Mouse (Mus musculus) hindbrain, embryonic 14.5 days (tissue): ENCODE measurements around the gene 2010005H15Rik. TPM values are rescaled to one million over a fixed set of nuclear protein-coding genes. Genes with fewer than 3 reads are reported as not detected.
"Not testable (repeated sequence)": the region's sequence is repeated elsewhere in the genome, so short reads cannot be mapped to it uniquely, and the experiment has no call there.

Experiments
- ATAC-seq: fragments of 200-750 bp; cut with Nextera tagmentation; 2 replicates; pipeline ENCODE4 v1.8.0; 2017; ENCODE audit warnings: moderate number of reproducible peaks, mild to moderate bottlenecking, moderate TSS enrichment, moderate library complexity; ENCODE audit not compliant: low FRiP score
- DNase-seq: peaks from one replicate; pipeline ENCODE4 v3.0.0-alpha.2; 2015; ENCODE audit warnings: low spot score
- H3K27ac ChIP-seq: fragments of 300-500 bp; sonication (generic); 2 replicates; pipeline ENCODE4 v1.5.1; 2014; ENCODE audit warnings: mild to moderate bottlenecking, moderate library complexity
- H3K27me3 ChIP-seq: fragments of 300-500 bp; sonication (generic); 2 replicates; pipeline ENCODE4 v1.6.1; 2014; ENCODE audit warnings: mild to moderate bottlenecking, low read length, mixed read lengths; ENCODE audit not compliant: control insufficient read depth, insufficient read depth
- H3K36me3 ChIP-seq: fragments of 300-500 bp; sonication (generic); replicated peaks from 2 replicates; pipeline ENCODE4 v1.6.1; 2014; ENCODE audit not compliant: control insufficient read depth, insufficient read depth
- H3K4me1 ChIP-seq: fragments of 300-500 bp; sonication (generic); replicated peaks from 2 replicates; pipeline ENCODE4 v1.6.1; 2014; ENCODE audit warnings: antibody characterized with exemption, low read length, mixed read lengths; ENCODE audit not compliant: control insufficient read depth, insufficient read depth
- H3K4me2 ChIP-seq: fragments of 300-500 bp; sonication (generic); replicated peaks from 2 replicates; pipeline ENCODE4 v1.6.1; 2014; ENCODE audit warnings: mild to moderate bottlenecking, moderate library complexity
- H3K4me3 ChIP-seq: fragments of 300-500 bp; sonication (generic); replicated peaks from 2 replicates; pipeline ENCODE4 v1.5.1; 2014; ENCODE audit warnings: mild to moderate bottlenecking, low read length
- H3K9ac ChIP-seq: fragments of 300-500 bp; sonication (generic); 2 replicates; pipeline ENCODE4 v1.6.1; 2014
- H3K9me3 ChIP-seq: fragments of 300-500 bp; sonication (generic); 2 replicates; pipeline ENCODE4 v1.6.1; 2016; ENCODE audit warnings: low read length; ENCODE audit not compliant: control insufficient read depth
- WGBS: fragments of 180-500 bp; shearing (Covaris S2); extraction: QIAGEN DNeasy Blood & Tissue Kit; methylation state at CpG from one replicate; pipeline ENCODE4 v1.1.7; 2014; 5-methylcytosine and 5-hydroxymethylcytosine counted together
- polyA plus RNA-seq: library from polyadenylated mRNA; unstranded; fragments of >200 nt; fragmentation: Nextera tagmentation; extraction: Ambion mirVana; gene quantifications from 2 replicates; pipeline ENCODE4 v1.2.1, GENCODE M21; 2014

Gene 2010005H15Rik
- polyA plus RNA-seq = not detected in 2 replicates

GRCm38 (mm10) chr16:36221168-36221567, at the start of gene 2010005H15Rik:
Gene 2010005H15Rik (plus strand): TSS chr16:36221468.
- ATAC-seq, H3K36me3 ChIP-seq, H3K4me2 ChIP-seq, H3K4me1 ChIP-seq, DNase-seq, H3K27me3 ChIP-seq, H3K9me3 ChIP-seq, H3K4me3 ChIP-seq, H3K9ac ChIP-seq, H3K27ac ChIP-seq: not testable (repeated sequence)
- 94% methylated on average over 7 of the region's 7 CpGs for whole genome bisulfite sequencing

DNA sequence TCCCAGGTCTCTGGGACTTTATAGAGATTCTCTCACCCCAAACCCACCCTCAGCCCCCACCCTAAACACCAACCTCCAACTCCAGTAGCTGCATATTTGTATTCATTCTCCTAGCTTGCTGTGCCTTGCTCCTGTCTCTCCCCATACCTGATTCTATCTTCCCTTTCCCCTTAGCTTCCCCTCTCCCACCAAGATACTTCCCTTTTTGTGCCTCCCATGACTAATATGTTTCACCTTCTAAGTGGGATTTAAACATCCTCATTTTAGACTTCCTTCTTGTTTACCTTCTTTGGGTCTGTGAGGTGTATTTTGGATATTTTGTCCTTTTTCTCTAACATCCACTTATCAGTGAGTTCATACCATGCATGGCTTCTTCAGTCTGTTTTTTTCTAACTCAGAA, 45.2 kb upstream of the 2010005H15Rik start:
- Histone ChIP-seq H3K4me3 (no peak overlapping the region), H3K27ac (no peak overlapping the region), H3K9me3 (no peaks in the 10 kb centered on the region), H3K4me2 (no peak overlapping the region), H3K36me3 (no peaks in the 10 kb centered on the region), H3K9ac (no peak overlapping the region), H3K4me1 (no peaks in the 10 kb centered on the region), H3K27me3 (no peaks in the 10 kb centered on the region)
- no peak for ATAC-seq
- DNase-seq = no peak

GRCm38 (mm10) chr16:36179910-36180309, 41.4 kb upstream of the 2010005H15Rik start:
- Histone ChIP-seq H3K36me3 (no peaks in the 10 kb centered on the region), H3K9ac (no peak overlapping the region), H3K4me2 (no peak overlapping the region), H3K4me1 (no peaks in the 10 kb centered on the region), H3K27me3 (no peaks in the 10 kb centered on the region), H3K9me3 (no peaks in the 10 kb centered on the region), H3K4me3 (no peak overlapping the region), H3K27ac (no peak overlapping the region)
- WGBS = 76% methylated on average over 2 of the region's 2 CpGs
- DNase-seq = no peak
- ATAC-seq = no peak

- H3K36me3 ChIP-seq, H3K4me3 ChIP-seq, ATAC-seq, H3K27me3 ChIP-seq, H3K9ac ChIP-seq, H3K4me2 ChIP-seq, H3K4me1 ChIP-seq, DNase-seq, H3K27ac ChIP-seq, H3K9me3 ChIP-seq: not testable (repeated sequence)
- WGBS = 90% methylated on average over 4 of the region's 4 CpGs
Observed at GRCm38 (mm10) chr16:36183912-36184311, 37.4 kb upstream of the 2010005H15Rik start, which contains the start of gene Gm5483. Gene Gm5483 (plus strand): TSS chr16:36184212.

DNA sequence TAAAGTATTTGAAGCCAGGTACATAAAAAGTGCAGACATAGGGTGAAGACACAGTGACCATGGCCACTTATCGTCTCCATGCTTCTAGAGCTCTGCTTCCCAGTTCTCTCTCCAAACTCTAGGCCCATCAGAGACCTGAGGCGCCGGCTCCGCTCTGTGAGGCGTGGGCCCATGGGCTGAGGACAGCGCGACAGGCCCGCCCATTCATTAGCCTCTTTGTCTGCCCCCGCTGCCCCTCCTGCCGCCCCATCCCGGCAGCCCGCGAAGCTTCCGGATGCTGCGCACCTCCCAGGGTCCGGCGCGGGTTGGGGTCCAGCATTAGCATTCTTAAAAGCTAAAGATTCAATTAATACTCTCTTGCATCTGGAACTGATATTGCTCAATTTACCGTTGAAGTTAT, 22.0 kb upstream of the 2010005H15Rik start:
- no peak for DNase-seq
- WGBS = 45% methylated on average over 19 of the region's 19 CpGs

DNA sequence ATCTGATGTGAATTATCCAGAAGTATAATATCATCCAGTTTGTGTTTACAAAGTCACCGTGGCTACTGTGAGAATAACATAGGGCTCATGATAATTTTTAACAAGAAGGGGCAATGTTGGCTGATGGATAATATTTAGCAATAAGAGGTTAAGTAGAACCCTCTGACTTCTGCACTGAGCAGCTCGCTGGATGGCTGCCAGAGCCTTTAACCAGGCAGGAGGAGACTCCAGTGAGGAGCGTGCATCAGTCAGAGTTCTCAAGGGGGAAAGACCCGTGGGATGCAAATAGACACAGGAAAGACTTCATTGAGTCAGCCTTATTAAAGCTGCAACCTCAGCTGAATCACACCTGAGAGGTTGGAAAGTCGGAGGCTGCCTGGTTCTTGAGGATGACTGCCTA, 17.4 kb upstream of the 2010005H15Rik start:
- DNase-seq (no peak), ATAC-seq (no peak)
- Histone ChIP-seq H3K36me3 (no peaks in the 10 kb centered on the region), H3K4me2 (no peak overlapping the region), H3K4me1 (no peaks in the 10 kb centered on the region), H3K4me3 (no peak overlapping the region), H3K27ac (no peak overlapping the region), H3K27me3 (no peaks in the 10 kb centered on the region), H3K9me3 (no peaks in the 10 kb centered on the region), H3K9ac (no peak overlapping the region)
- 81% methylated on average over 5 of the region's 5 CpGs for WGBS

More for the DNA sequence above, 22.0 kb upstream of the 2010005H15Rik start:
- no peak overlapping the region for H3K9ac ChIP-seq
- H3K9me3 ChIP-seq = no peaks in the 10 kb centered on the region
- no peaks in the 10 kb centered on the region for H3K36me3 ChIP-seq
- H3K4me3 ChIP-seq = no peak overlapping the region
- H3K4me1 ChIP-seq = no peaks in the 10 kb centered on the region
- no peak overlapping the region for H3K27ac ChIP-seq
- no peaks in the 10 kb centered on the region for H3K27me3 ChIP-seq
- H3K4me2 ChIP-seq = peak overlapping the region; percentile 30
- no peak for ATAC-seq

DNA sequence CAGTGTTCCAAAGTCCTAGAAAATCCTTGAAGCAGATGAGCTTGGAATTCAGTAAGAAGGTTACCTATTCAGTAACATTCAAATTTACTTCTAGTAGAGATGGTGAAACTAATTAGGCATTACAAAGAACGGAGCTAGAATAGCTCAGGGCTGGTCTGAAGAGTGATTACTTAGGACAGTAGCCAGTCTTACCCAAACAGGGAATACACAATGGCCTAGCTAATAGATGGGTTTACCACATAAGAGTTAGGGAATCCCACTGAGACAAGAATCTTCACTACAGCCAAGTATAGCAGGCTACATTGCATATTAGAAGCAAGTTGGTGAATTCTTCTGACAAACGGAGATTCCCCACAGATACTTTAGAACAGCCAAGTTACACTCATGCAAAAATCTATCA, 15.6 kb upstream of the 2010005H15Rik start:
- ATAC-seq, H3K9me3 ChIP-seq, H3K27ac ChIP-seq, H3K4me3 ChIP-seq, H3K27me3 ChIP-seq, H3K36me3 ChIP-seq, H3K4me1 ChIP-seq, H3K9ac ChIP-seq, DNase-seq, H3K4me2 ChIP-seq: not testable (repeated sequence)
- 44% methylated on average over 2 of the region's 2 CpGs for WGBS

- H3K36me3 ChIP-seq = no peaks in the 10 kb centered on the region
- H3K27ac ChIP-seq = no peak within 1 kb of the TSS
- no peaks in the 10 kb centered on the region for H3K4me1 ChIP-seq
- no peak within 1 kb of the TSS for H3K4me2 ChIP-seq
- no peak for DNase-seq
- H3K9me3 ChIP-seq = no peaks in the 10 kb centered on the region
- no peaks in the 10 kb centered on the region for H3K27me3 ChIP-seq
- no peak for ATAC-seq
- H3K9ac ChIP-seq = no peak within 1 kb of the TSS
- WGBS = 90% methylated on average over 2 of the region's 2 CpGs
- no peak within 1 kb of the TSS for H3K4me3 ChIP-seq
Observed at GRCm38 (mm10) chr16:36209967-36210453, 11.3 kb upstream of the 2010005H15Rik start, which contains the start of gene Gm5416. Gene Gm5416 (plus strand): TSS chr16:36210403.

GRCm38 (mm10) chr16:36260585-36260984, 39.3 kb downstream of the 2010005H15Rik start:
- not testable (repeated sequence) for H3K36me3 ChIP-seq, H3K9ac ChIP-seq, H3K27ac ChIP-seq, H3K4me2 ChIP-seq, H3K9me3 ChIP-seq, H3K4me1 ChIP-seq, H3K27me3 ChIP-seq, DNase-seq, H3K4me3 ChIP-seq, ATAC-seq

DNA sequence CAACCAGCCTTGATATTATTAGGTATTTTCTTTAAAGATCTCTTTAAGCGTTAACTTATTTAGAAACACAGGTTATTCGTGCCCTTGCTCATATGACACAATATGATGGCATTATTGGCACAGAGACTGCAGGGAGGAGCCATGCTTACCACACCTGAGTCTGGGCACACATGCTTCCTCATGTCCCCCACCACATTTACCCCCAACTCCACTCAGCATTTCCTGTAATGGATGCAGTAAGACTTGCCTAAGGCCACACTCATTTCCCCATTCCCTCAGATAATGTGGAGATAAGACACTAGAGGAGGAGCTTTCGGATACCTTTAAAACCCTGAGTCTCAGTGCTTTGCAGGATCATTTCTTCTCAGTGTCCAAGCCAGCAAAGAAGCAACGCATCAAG, 55.5 kb downstream of the 2010005H15Rik start, which contains the start of gene Stfa1:
TSS of gene Stfa1 (plus strand) at position 156 of the 400 bp plus-strand sequence.
- 94% methylated on average over 4 of the region's 4 CpGs for WGBS
- DNase-seq, H3K4me1 ChIP-seq, H3K27ac ChIP-seq, H3K4me2 ChIP-seq, H3K9ac ChIP-seq, H3K27me3 ChIP-seq, H3K4me3 ChIP-seq, H3K9me3 ChIP-seq, ATAC-seq, H3K36me3 ChIP-seq: not testable (repeated sequence)
